Mouse (Mus musculus): ENCODE measurements around the gene 5031439G07Rik.
"Not testable (repeated sequence)": the region's sequence is repeated elsewhere in the genome, so short reads cannot be mapped to it uniquely, and the experiment has no call there.

5031439G07Rik gene

GRCm38 (mm10) chr15:84987874-84988825 lies at the start of gene 5031439G07Rik:
Gene 5031439G07Rik (minus strand): TSS chr15:84988551.
- peak; percentile 87 for DNase-seq (ENCODE audit: low spot score)

GRCm38 (mm10) chr15:85037343-85037690 lies 49.0 kb upstream of the 5031439G07Rik start:
- DNase-seq (ENCODE audit: low spot score): no peak

GRCm38 (mm10) chr15:85036566-85037342 lies 48.4 kb upstream of the 5031439G07Rik start:
- peak; percentile 95 for DNase-seq (ENCODE audit: low spot score)

GRCm38 (mm10) chr15:85033916-85034315 lies 45.6 kb upstream of the 5031439G07Rik start:
- DNase-seq (ENCODE audit: low spot score): not testable (repeated sequence)

- DNase-seq (ENCODE audit: low spot score): no peak
Measured at GRCm38 (mm10) chr15:85031866-85032265, 43.5 kb upstream of the 5031439G07Rik start.

- DNase-seq (ENCODE audit: low spot score): not testable (repeated sequence)
Measured at GRCm38 (mm10) chr15:85030643-85031042, 42.3 kb upstream of the 5031439G07Rik start.

- not testable (repeated sequence) for DNase-seq (ENCODE audit: low spot score)
Measured at GRCm38 (mm10) chr15:85028648-85029047, 40.3 kb upstream of the 5031439G07Rik start, which contains the start of gene Fam118a. Gene Fam118a (plus strand): TSS chr15:85028948.

GRCm38 (mm10) chr15:85027740-85028139 lies 39.4 kb upstream of the 5031439G07Rik start:
- no peak for DNase-seq (ENCODE audit: low spot score)

GRCm38 (mm10) chr15:85026197-85026596 lies 37.8 kb upstream of the 5031439G07Rik start:
- no peak for DNase-seq (ENCODE audit: low spot score)

GRCm38 (mm10) chr15:85022211-85022610 lies 33.9 kb upstream of the 5031439G07Rik start:
- no peak for DNase-seq (ENCODE audit: low spot score)

GRCm38 (mm10) chr15:85016951-85017664 lies 28.8 kb upstream of the 5031439G07Rik start, which contains the start of gene Upk3a:
Gene Upk3a (plus strand): TSS chr15:85017141.
- no peak for DNase-seq (ENCODE audit: low spot score)

- no peak for DNase-seq (ENCODE audit: low spot score)
Measured at GRCm38 (mm10) chr15:85015771-85016170, 27.4 kb upstream of the 5031439G07Rik start.

- DNase-seq (ENCODE audit: low spot score): no peak
Measured at GRCm38 (mm10) chr15:85012662-85013054, 24.3 kb upstream of the 5031439G07Rik start.

- no peak for DNase-seq (ENCODE audit: low spot score)
Measured at GRCm38 (mm10) chr15:85011895-85012661, 23.7 kb upstream of the 5031439G07Rik start.

- no peak for DNase-seq (ENCODE audit: low spot score)
Measured at GRCm38 (mm10) chr15:85009666-85010065, 21.3 kb upstream of the 5031439G07Rik start.

GRCm38 (mm10) chr15:85000984-85001982 lies 12.9 kb upstream of the 5031439G07Rik start:
- DNase-seq (ENCODE audit: low spot score): peak; percentile 41

- no peak for DNase-seq (ENCODE audit: low spot score)
Measured at GRCm38 (mm10) chr15:84999911-85000310, 11.6 kb upstream of the 5031439G07Rik start.

- DNase-seq (ENCODE audit: low spot score): no peak
Measured at GRCm38 (mm10) chr15:84997768-84998454, 9.6 kb upstream of the 5031439G07Rik start.

GRCm38 (mm10) chr15:84995967-84996366 lies 7.6 kb upstream of the 5031439G07Rik start:
- DNase-seq (ENCODE audit: low spot score): peak; percentile 52

Data from c-Kit-positive CD71-positive TER-119-positive erythroid progenitor cells, embryonic 14.5 days (primary cell).